Mouse (Mus musculus) G1E-ER4 (cell line): ENCODE data around the gene Aff3. TPM values are rescaled to one million over a fixed set of nuclear protein-coding genes. Genes with fewer than 3 reads are reported as not detected.

Experiments used
- GATA1 ChIP-seq: IDR thresholded peaks from one replicate; pipeline ENCODE4 v1.8.0; 2012; ENCODE audit warnings: low read length, inconsistent platforms
- polyA plus RNA-seq: library from polyadenylated mRNA; stranded (reverse); fragments of >175 nt; gene quantifications from 2 replicates; pipeline ENCODE4 v1.2.3, GENCODE M21; 2012

The Aff3 gene
- polyA plus RNA-seq, result 9.7 and 10.1 TPM in 2 replicates

GRCm38 (mm10) chr1:38664777-38665176 is at the start of gene Aff3:
TSS of gene Aff3 (minus strand) at chr1:38664955.
- TF ChIP-seq GATA1, result no peak

- TF ChIP-seq GATA1, result no peak
Observed at GRCm38 (mm10) chr1:38700646-38701045, 35.9 kb upstream of the Aff3 start.

- no peak for TF ChIP-seq GATA1
Observed at GRCm38 (mm10) chr1:38699244-38699643, 34.5 kb upstream of the Aff3 start.

- TF ChIP-seq GATA1, result no peak
Observed at GRCm38 (mm10) chr1:38695812-38696681, 31.3 kb upstream of the Aff3 start.

DNA sequence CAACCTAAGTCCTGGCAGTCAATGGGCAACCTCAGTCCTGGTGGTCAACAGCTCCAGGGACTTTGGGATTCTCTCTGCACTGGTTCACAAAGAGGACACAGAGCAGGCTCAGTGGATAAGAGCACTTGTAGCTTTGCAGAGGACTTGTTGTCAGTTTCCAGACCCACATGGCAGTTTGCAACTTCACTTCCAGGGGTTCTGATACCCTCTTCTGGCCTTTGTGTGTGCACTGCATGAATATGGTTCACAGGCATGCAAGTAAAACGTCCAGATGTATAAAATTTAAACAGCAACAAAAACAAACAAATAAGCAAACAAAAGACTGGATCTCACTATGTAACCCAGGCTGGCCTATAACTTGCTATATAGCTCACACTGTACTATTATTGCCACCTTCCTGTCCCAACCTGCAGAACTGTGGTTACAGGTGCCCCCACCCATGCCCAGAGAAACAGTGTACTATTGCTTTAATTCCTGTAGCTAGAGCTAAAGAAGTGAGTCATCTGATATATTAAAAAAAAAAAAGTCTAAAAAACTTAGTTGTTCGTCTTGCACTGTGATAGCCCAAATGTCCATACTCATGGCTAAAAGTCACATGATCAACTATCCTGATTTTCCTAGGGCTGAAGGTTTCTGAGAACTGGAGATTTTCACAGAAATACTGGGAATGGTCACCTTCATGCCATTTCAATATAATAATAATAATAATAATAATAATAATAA is 30.5 kb upstream of the Aff3 start:
- no peak for TF ChIP-seq GATA1

DNA sequence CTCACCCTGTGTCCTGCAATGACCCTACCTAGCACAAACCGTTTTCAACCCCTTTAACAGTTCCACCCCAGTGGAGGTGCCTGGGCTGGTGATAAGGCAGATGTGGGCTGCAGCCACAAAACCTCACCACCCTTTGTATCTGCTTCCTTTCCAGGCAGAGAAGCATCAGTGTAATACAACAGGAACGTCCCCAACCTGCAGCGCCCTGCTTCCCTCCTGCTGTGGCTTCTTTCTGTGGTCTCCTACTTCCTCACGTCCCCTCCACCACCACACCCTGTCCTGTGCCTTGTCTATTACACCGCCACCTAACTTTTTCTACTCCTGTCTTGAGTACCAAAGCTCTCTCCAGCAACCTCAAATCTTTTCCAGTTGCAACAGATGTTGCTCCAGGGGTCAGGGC is 29.4 kb upstream of the Aff3 start:
- peak; percentile 92 for TF ChIP-seq GATA1

DNA sequence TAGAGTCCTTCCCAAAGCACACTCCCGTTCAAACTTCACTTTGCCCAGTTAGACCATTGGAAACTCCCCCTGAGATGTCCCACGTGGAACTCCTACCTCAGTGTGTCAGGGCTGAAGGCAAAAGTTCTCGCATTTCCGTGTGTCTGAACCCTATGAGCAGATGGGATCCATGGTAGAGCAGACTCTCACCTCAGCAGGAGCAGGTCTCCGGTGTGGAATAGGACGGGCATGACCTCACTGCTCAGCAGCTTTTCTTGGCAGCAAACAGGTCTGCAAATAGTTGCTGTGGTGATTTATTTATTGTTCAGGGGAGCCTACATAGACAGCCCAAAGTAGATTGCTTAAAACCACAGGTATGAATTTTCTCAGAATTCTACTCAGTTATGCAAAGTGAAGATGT is 25.7 kb upstream of the Aff3 start:
- TF ChIP-seq GATA1, result no peak

- no peak for TF ChIP-seq GATA1
Observed at GRCm38 (mm10) chr1:38688216-38688615, 23.5 kb upstream of the Aff3 start.

- TF ChIP-seq GATA1, result no peak
Observed at GRCm38 (mm10) chr1:38685706-38686105, 21.0 kb upstream of the Aff3 start.

DNA sequence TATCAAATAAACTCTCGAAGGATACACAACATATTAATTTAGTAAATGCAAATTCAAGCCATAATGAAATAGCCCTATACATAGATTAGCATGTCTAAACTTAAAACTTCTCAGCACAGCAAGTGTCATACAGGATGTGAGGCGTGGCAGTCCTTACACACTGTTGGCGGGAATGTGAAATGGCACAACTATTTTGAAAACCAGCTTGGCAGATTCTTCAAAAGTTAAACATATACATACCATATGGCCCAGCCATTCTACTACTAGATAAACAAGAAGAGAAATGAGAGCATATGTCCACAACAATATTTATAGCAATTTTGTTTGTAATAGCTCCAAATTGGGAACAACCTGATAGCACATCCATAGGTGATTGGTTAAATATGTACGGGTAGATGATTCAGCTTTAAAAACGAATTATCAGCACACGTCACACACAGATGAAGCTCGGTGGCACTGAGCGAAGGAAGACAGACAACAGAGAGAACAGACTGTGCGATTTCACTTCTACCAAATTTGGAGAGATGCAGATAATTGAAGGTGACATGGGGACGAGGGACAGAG is 18.5 kb upstream of the Aff3 start:
- TF ChIP-seq GATA1, result peak; percentile 29

GRCm38 (mm10) chr1:38679890-38680289 is 15.1 kb upstream of the Aff3 start:
- TF ChIP-seq GATA1, result no peak

DNA sequence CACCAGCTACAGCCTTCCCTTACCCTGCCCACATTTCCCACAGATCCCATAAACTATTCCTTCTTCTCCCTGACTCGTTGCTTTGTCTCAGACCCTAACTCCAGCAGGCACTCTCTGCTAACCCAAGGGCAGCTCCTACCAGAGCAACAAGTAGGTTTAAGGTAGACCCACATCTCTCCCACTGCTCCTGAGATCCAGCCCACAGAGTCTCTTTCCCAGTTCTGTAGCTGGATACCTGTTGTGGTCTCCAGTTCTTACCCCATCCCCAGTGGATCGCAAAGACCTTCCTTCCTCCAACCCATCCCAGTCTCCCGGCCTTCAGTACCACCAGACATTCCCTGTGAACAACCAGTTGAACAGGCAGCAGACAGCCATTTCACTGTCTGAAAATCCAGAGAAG is 7.0 kb upstream of the Aff3 start:
- no peak for TF ChIP-seq GATA1

GRCm38 (mm10) chr1:38671019-38671418 is 6.3 kb upstream of the Aff3 start:
- TF ChIP-seq GATA1, result peak; percentile 62

GRCm38 (mm10) chr1:38668327-38668726 is 3.6 kb upstream of the Aff3 start:
- peak; percentile 48 for TF ChIP-seq GATA1

- no peak for TF ChIP-seq GATA1
Observed at GRCm38 (mm10) chr1:38667892-38668291, 3.1 kb upstream of the Aff3 start.

DNA sequence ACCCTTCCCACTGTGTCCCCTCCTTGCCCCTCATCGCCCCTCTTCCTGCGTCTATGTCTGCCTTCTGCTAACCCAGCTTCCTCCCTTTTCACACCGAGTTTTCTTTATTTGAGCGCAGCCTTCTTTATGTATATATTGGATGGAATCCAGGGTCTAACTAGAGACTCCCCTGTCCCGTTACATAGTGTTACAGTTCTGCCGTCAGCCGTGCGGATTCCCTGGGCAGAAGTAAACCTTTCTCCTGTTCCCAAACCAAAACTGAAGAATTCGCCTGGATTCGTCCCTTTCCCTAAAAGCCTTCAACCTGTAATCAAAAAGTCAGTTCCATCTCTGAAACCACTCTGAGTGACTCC is 2.0 kb upstream of the Aff3 start:
- TF ChIP-seq GATA1, result no peak
